Mouse (Mus musculus) lung, postnatal 0 days (tissue): ENCODE measurements around the gene Brd3os.

Source experiments
- CTCF ChIP-seq: IDR thresholded peaks from 2 replicates; pipeline ENCODE4 v1.5.1; 2016; ENCODE audit warnings: antibody characterized with exemption, mild to moderate bottlenecking
- EP300 ChIP-seq: IDR thresholded peaks from 2 replicates; pipeline ENCODE4 v1.6.1; 2016; ENCODE audit warnings: antibody characterized with exemption, mild to moderate bottlenecking, control low read depth

- TF ChIP-seq CTCF, result no peak
- TF ChIP-seq EP300, result no peak
Measured at GRCm38 (mm10) chr2:27459735-27460134, 17.6 kb downstream of the Brd3os start.
